8 mouse cellular contexts compared by ENCODE assay signal in genomic region chr7:138845544-138846391, GRCm38 (mm10). TPM values are rescaled to one million over a fixed set of nuclear protein-coding genes. Genes with fewer than 3 reads are reported as not detected.
DNase-seq lines count a peak whose midpoint lies in the region; ATAC-seq lines count a peak whose summit lies in the region.

TSS of gene Ppp2r2d (plus strand) at chr7:138846079.
TSS of gene Mapk1ip1 (minus strand) at chr7:138846273.

- H3K27me3 ChIP-seq in lung, embryonic 16.5 days (ENCODE audit: control insufficient read depth, insufficient read depth, low read depth, low read length): no peaks in the 10 kb centered on the region

- peak; percentile 90 for ATAC-seq in hematopoietic stem cell, adult 5-6 weeks (replicated peaks in 1 of 2; ENCODE audit: insufficient read depth in 1 of 2, low FRiP score in 2 of 2, low TSS enrichment in 1 of 2, low read depth in 1 of 2, poor library complexity in 2 of 2, severe bottlenecking in 2 of 2)
- ATAC-seq in lung, embryonic 16.5 days (ENCODE audit: low read depth): peak; percentile 97

- H3K27ac ChIP-seq in lung, embryonic 16.5 days (ENCODE audit: low read length): peak within 1 kb of the TSS; percentile 97

- H3K9ac ChIP-seq in lung, embryonic 16.5 days (ENCODE audit: low read length): peak within 1 kb of the TSS; percentile 98

- H3K4me1 ChIP-seq in lung, embryonic 16.5 days (replicated peaks; ENCODE audit: control insufficient read depth, insufficient read depth, low read length): peaks cover 30% of the 10 kb centered on the region

- H3K4me2 ChIP-seq in lung, embryonic 16.5 days (ENCODE audit: low read depth, low read length): peak within 1 kb of the TSS; percentile 95

- H3K9me3 ChIP-seq in lung, embryonic 16.5 days (ENCODE audit: control insufficient read depth, low read length): no peaks in the 10 kb centered on the region

- H3K4me3 ChIP-seq in lung, embryonic 16.5 days (ENCODE audit: low read length): peak within 1 kb of the TSS; percentile 99

- peak; percentile 83 for DNase-seq in MEL-GATA-1-ER (ENCODE audit: extremely low read depth, low read depth)
- DNase-seq in cerebellum, adult 8-10 months: peak; percentile 96
- DNase-seq in forelimb bud, embryonic 11.5 days (ENCODE audit: low read depth, low spot score): peak; percentile 95
- DNase-seq in layer of hippocampus, adult 9-10 months (ENCODE audit: low spot score): peak; percentile 90
- peak; percentile 92 for DNase-seq in ovary, postnatal 10 days (ENCODE audit: low spot score)
- DNase-seq in thymus, postnatal 10 days (ENCODE audit: low spot score in 2 of 2): peak; percentile 88 to 93

- peaks cover 6% of the 10 kb centered on the region; the same call in 1 of the 2 replicates for H3K36me3 ChIP-seq in lung, embryonic 16.5 days (ENCODE audit: control insufficient read depth, insufficient read depth, low read length)

- WGBS in lung, embryonic 16.5 days: under 1% methylated on average over 50 of the region's 51 CpGs

RNA-seq across cellular contexts. Expression of gene Ppp2r2d, which starts in this region (rescaled TPM):
- total RNA-seq in hematopoietic stem cell, adult 5-6 weeks (2017): 34.7 and 46.1 TPM in 2 replicates
- polyA plus RNA-seq in lung, embryonic 16.5 days (2015; fragmentation: Nextera tagmentation; extraction: Ambion mirVana): 12.8 and 16.5 TPM in 2 replicates

RNA-seq across cellular contexts. Expression of gene Mapk1ip1, which starts in this region (rescaled TPM):
- 8.0 and 9.7 TPM in 2 replicates for total RNA-seq in hematopoietic stem cell, adult 5-6 weeks (2017)
- polyA plus RNA-seq in lung, embryonic 16.5 days (2015; fragmentation: Nextera tagmentation; extraction: Ambion mirVana): 12.5 and 12.7 TPM in 2 replicates

Comparison
In these comparisons a context has a peak if more than half of its experiments do, and no peak if none do; other contexts are left out.
1. Peak in every context shown above with its lines: DNase-seq, ATAC-seq, H3K4me3 ChIP-seq and H3K27ac ChIP-seq.